27 mouse cellular contexts compared by ENCODE assay signal in the genomic region with DNA sequence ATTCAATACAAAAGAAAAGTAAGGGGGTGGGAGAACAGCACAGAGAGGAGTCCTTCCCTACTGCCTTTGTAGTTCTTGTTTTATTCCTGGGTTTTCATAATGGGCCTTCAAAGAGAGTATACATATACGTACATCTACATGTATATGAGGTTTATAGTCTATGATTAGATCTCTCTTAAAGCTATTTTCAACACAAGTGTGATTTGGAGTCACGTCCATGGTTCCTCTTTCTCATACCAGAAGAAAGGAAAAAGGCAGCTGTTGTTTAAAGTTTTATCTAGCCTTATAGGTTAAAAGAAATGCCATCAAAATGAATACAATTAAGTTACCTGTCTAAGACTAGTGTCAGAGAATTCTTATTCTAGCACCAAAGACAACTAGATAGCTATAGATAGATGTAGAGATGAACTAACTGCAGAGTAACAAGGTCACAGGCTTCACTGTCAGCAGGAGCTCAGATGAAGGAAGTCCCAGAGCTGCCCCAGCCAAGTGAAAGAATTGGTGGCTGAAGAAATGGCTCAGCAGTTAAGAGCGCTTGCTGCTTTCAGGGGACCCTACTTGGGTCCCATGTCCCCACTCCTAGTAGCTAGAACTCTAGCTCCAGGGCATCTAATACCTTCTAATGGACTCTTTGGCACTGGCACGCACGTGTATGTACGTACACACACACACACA.
A peak's percentile ranks its signal among the peaks of the same experiment; 100 is the strongest.
DNase-seq lines count a peak whose midpoint lies in the region; ATAC-seq and TF ChIP-seq lines count a peak whose summit lies in the region.
"Had no signal": no experiment of that assay in that cellular context is flagged by ENCODE, and none has a peak within 500 bp of the region (broad histone marks: within the 10 kb centered on the region; RNA-seq: fewer than 3 reads in every experiment).

No protein-coding gene starts in this region.

- H3K4me1 ChIP-seq in MEL (ENCODE audit: control insufficient read depth in 1 of 2, insufficient read depth in 2 of 2, low read length in 2 of 2): peaks cover 9 to 13% of the 10 kb centered on the region in 2 experiments
- no peaks in the 10 kb centered on the region for H3K4me1 ChIP-seq in hindbrain, embryonic 10.5 days (replicated peaks)

- TF ChIP-seq RAD21 in MEL (IDR thresholded peaks at IDR 0.05; ENCODE audit: low read depth, low read length): no peak

- TF ChIP-seq POLR2A in MEL (IDR thresholded peaks at IDR 0.05; ENCODE audit: control insufficient read depth in 1 of 2, insufficient read depth in 1 of 2, low read depth in 1 of 2, low read length in 2 of 2, poor library complexity in 1 of 2): no peak

- H3K4me3 ChIP-seq in MEL (ENCODE audit: control insufficient read depth in 1 of 2, insufficient read depth in 1 of 2, low read depth in 2 of 2, low read length in 2 of 2): no peak overlapping the region
- H3K4me3 ChIP-seq in hindbrain, embryonic 10.5 days: no peak overlapping the region
- H3K4me3 ChIP-seq: forebrain, embryonic 10.5 days; forebrain, embryonic 13.5 days; gastrocnemius, adult 2 months; heart, embryonic 12.5 days; heart, embryonic 15.5 days had no signal

- TF ChIP-seq CTCF in MEL (IDR thresholded peaks at IDR 0.05 in 2 of 3, conservative IDR thresholded peaks at IDR 0.05 in 1 of 3; ENCODE audit: control insufficient read depth in 1 of 3, insufficient read depth in 1 of 3, low read depth in 2 of 3, low read length in 3 of 3, poor library complexity in 1 of 3, severe bottlenecking in 1 of 3): no peak

- peaks cover 0 to 28% of the 10 kb centered on the region in 2 experiments; a peak in 2 of 4 replicates for H3K36me3 ChIP-seq in MEL (ENCODE audit: control insufficient read depth in 1 of 2, insufficient read depth in 2 of 2, low read length in 2 of 2)
- no peaks in the 10 kb centered on the region for H3K36me3 ChIP-seq in splenic B cell, adult 2 months (ENCODE audit: control insufficient read depth, insufficient read depth, low read length, poor library complexity, severe bottlenecking)
- no peaks in the 10 kb centered on the region for H3K36me3 ChIP-seq in hindbrain, embryonic 10.5 days
- H3K36me3 ChIP-seq: forebrain, embryonic 10.5 days; heart, embryonic 12.5 days; heart, embryonic 15.5 days had no signal

- WGBS in hindbrain, embryonic 10.5 days: 94% methylated on average over 6 of the region's 6 CpGs

- no peak overlapping the region for H3K9ac ChIP-seq in MEL (ENCODE audit: control insufficient read depth, low read depth, low read length, poor library complexity, severe bottlenecking)
- H3K9ac ChIP-seq: forebrain, embryonic 13.5 days; heart, embryonic 12.5 days; heart, embryonic 15.5 days; hindbrain, embryonic 14.5 days had no signal

- H3K27me3 ChIP-seq in MEL (ENCODE audit: control insufficient read depth in 1 of 2, insufficient read depth in 2 of 2, low read length in 2 of 2): no peaks in the 10 kb centered on the region
- H3K27me3 ChIP-seq in splenic B cell, adult 2 months (ENCODE audit: control insufficient read depth, insufficient read depth, low read length, poor library complexity, severe bottlenecking): no peaks in the 10 kb centered on the region
- H3K27me3 ChIP-seq in hindbrain, embryonic 10.5 days (ENCODE audit: insufficient read depth, poor library complexity, severe bottlenecking): no peaks in the 10 kb centered on the region
- H3K27me3 ChIP-seq: forebrain, embryonic 13.5 days; heart, embryonic 12.5 days; heart, embryonic 15.5 days; Patski had no signal

- DNase-seq in MEL (ENCODE audit: low read depth, low spot score): peak; percentile 59
- peak; percentile 5 for DNase-seq in splenic B cell, adult 2 months (ENCODE audit: low read depth, low spot score)
- DNase-seq in right cerebral cortex, postnatal 4 days: no peak
- DNase-seq in hindbrain, embryonic 10.5 days (ENCODE audit: low spot score): no peak
- no peak for DNase-seq in right cerebral cortex, postnatal 36 days (ENCODE audit: low spot score in 2 of 2)
- DNase-seq: adrenal gland, postnatal 10 days; adrenal gland, postnatal 36 days; cerebellum, adult 11-12 months; cerebellum, adult 8-10 months; cerebellum, postnatal 10 days; cerebellum, postnatal 36 days; gastrocnemius, adult 2 months; gastrocnemius, postnatal 14 days; heart, adult 18-20 months; heart, postnatal 10 days; heart, postnatal 36 days had no signal

- TF ChIP-seq EP300 in MEL (IDR thresholded peaks at IDR 0.05; ENCODE audit: low read depth in 1 of 2, low read length in 2 of 2): no peak

- peaks cover 17% of the 10 kb centered on the region for H3K79me2 ChIP-seq in MEL (ENCODE audit: control insufficient read depth, insufficient read depth, low read length, poor library complexity)

- H3K27ac ChIP-seq in MEL (ENCODE audit: control insufficient read depth, low read depth, low read length): peak overlapping the region; percentile 32; the same call in 1 of the 2 replicates
- no peak overlapping the region for H3K27ac ChIP-seq in hindbrain, embryonic 10.5 days
- H3K27ac ChIP-seq: forebrain, embryonic 10.5 days; forebrain, embryonic 13.5 days; gastrocnemius, adult 2 months; heart, embryonic 15.5 days; hindbrain, embryonic 14.5 days; hindbrain, postnatal 0 days had no signal

- 0 out of 2 replicates have a peak, but pooled peaks have one; percentile 29 for ATAC-seq in common myeloid progenitor, adult 5-6 weeks (replicated peaks; ENCODE audit: low read depth, poor library complexity, severe bottlenecking)
- peak; percentile 77 for ATAC-seq in megakaryocyte, adult 5-6 weeks (ENCODE audit: poor library complexity, severe bottlenecking)
- ATAC-seq: forebrain, embryonic 13.5 days; forebrain, embryonic 16.5 days; hindbrain, postnatal 0 days; inflammation-experienced regulatory T-cells, adult 6 months; Patski had no signal

- H3K9me3 ChIP-seq in MEL (replicated peaks; ENCODE audit: insufficient read depth, low read length): no peaks in the 10 kb centered on the region
- no peaks in the 10 kb centered on the region for H3K9me3 ChIP-seq in hindbrain, embryonic 10.5 days
- H3K9me3 ChIP-seq: forebrain, embryonic 10.5 days; forebrain, embryonic 13.5 days; heart, embryonic 12.5 days; heart, embryonic 15.5 days had no signal

TF ChIP-seq in MEL, 35 proteins besides CTCF, POLR2A, EP300 and RAD21:
- TF ChIP-seq CHD2 (IDR thresholded peaks at IDR 0.05; ENCODE audit: low read length) (no peak), MYC (IDR thresholded peaks at IDR 0.05; ENCODE audit: low read depth, low read length) (no peak), MXI1 (IDR thresholded peaks at IDR 0.05; ENCODE audit: low read depth, low read length) (0 out of 2 replicates have a peak, but pooled peaks have one; percentile 21), RCOR1 (IDR thresholded peaks at IDR 0.05; ENCODE audit: low read depth, low read length) (peak; percentile 69), BHLHE40 (IDR thresholded peaks at IDR 0.05; ENCODE audit: borderline replicate concordance, low read depth, low read length) (peak; percentile 33; the same call in 1 of the 2 replicates), MEF2A (IDR thresholded peaks at IDR 0.05; ENCODE audit: extremely low read depth, insufficient replicate concordance, low read depth, low read length, poor library complexity, severe bottlenecking) (0 out of 2 replicates have a peak, but pooled peaks have one; percentile 10)

Comparison
In these comparisons a context has a peak if more than half of its experiments do, and no peak if none do; other contexts are left out.
1. DNase-seq: peak in MEL (single experiment) and splenic B cell, adult 2 months (single experiment); none in right cerebral cortex, postnatal 4 days (single experiment), hindbrain, embryonic 10.5 days (single experiment) and right cerebral cortex, postnatal 36 days (0 of 2).